Mouse (Mus musculus) brain, embryonic 14.5 days (tissue): Measurements from ENCODE around the gene Wif1.

Experiments used
- CTCF ChIP-seq: fragments of 200-500 bp; IDR thresholded peaks from 2 replicates; pipeline ENCODE4 v1.5.1; 2012; ENCODE audit warnings: inconsistent platforms, mild to moderate bottlenecking, moderate library complexity, borderline replicate concordance; ENCODE audit not compliant: insufficient read depth, insufficient read length; ENCODE audit errors: extremely low read depth
- POLR2A ChIP-seq: fragments of 200-500 bp; IDR thresholded peaks from 2 replicates; pipeline ENCODE4 v1.6.1; 2012; ENCODE audit warnings: mild to moderate bottlenecking, inconsistent platforms, borderline replicate concordance; ENCODE audit not compliant: poor library complexity, insufficient read depth, insufficient read length, severe bottlenecking; ENCODE audit errors: extremely low read depth

DNA sequence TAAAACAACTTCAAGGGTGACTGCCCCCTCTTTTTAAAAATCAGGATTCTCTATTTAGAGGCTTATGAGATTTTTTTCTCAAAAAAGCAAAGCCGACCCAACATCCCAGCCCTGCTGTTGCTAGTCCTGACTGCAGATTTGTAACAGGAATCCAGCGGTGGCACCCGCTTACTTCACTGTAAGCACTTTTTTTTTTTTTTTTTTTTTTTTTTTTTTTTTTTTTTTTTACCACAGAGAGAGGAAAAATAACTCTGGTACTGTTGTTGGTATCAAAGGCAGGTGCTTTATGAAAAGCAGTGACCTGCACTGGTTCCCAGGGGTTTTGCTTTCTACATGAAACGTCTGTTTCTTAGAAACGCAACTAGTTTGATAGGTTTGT, 798 bp downstream of the Wif1 start:
- no peak for TF ChIP-seq CTCF
- no peak for TF ChIP-seq POLR2A
